Mouse (Mus musculus): ENCODE data around the gene Ccr6.

DNA sequence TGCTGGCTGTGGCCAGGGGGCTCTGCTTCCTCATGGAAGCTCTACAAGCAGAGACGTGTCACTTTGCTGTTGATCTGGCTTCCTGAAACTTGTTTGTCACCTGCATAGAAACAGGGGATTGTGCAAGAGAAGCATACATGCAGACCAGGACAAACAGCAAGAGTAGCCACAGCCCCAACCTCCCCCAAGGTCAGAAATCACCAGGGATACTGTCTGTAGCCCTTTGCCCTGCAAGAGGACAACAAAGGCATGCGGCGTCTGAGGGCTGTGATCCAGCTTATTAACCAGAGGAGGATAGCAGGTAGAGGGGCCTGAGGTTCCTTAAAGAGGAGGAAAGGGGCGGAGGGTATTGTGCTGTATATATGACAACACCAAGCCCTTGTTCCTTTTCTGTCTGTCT is 40.2 kb downstream of the Ccr6 start:
- no peak for TF ChIP-seq POLR2A (IDR thresholded peaks at IDR 0.05; ENCODE audit: low read depth, low read length)
- no peak for TF ChIP-seq CTCF (IDR thresholded peaks at IDR 0.05; ENCODE audit: borderline replicate concordance, insufficient read depth, low read length)
